Mouse (Mus musculus) brain, adult 2 months (tissue): ENCODE data around the gene Srgap3.

Experiments
- DNase-seq: peaks from one replicate; pipeline ENCODE4 v3.0.0; 2011; ENCODE audit warnings: low read depth, low spot score

The Srgap3 gene

GRCm38 (mm10) chr6:112862465-112862864 lies 84.6 kb downstream of the Srgap3 start:
- peak; percentile 56 for DNase-seq

- peak; percentile 68 for DNase-seq
Measured at GRCm38 (mm10) chr6:112861351-112862297, 85.4 kb downstream of the Srgap3 start.

- DNase-seq = peak; percentile 64
Measured at GRCm38 (mm10) chr6:112860290-112860689, 86.8 kb downstream of the Srgap3 start.

GRCm38 (mm10) chr6:112857057-112857456 lies 90.0 kb downstream of the Srgap3 start:
- DNase-seq = no peak

GRCm38 (mm10) chr6:112855183-112855582 lies 91.9 kb downstream of the Srgap3 start:
- no peak for DNase-seq

- DNase-seq = no peak
Measured at GRCm38 (mm10) chr6:112852261-112853235, 94.5 kb downstream of the Srgap3 start.

- peak; percentile 79 for DNase-seq
Measured at GRCm38 (mm10) chr6:112850745-112851144, 96.3 kb downstream of the Srgap3 start.

- peak; percentile 91 for DNase-seq
Measured at GRCm38 (mm10) chr6:112848629-112849180, 98.4 kb downstream of the Srgap3 start.

- no peak for DNase-seq
Measured at GRCm38 (mm10) chr6:112846863-112847262, 100.2 kb downstream of the Srgap3 start.

- peak; percentile 68 for DNase-seq
Measured at GRCm38 (mm10) chr6:112842426-112842825, 104.6 kb downstream of the Srgap3 start.

GRCm38 (mm10) chr6:112840400-112840799 lies 106.7 kb downstream of the Srgap3 start:
- no peak for DNase-seq

GRCm38 (mm10) chr6:112839391-112839790 lies 107.7 kb downstream of the Srgap3 start:
- peak; percentile 75 for DNase-seq

- peak; percentile 83 for DNase-seq
Measured at GRCm38 (mm10) chr6:112838879-112839278, 108.2 kb downstream of the Srgap3 start.

- DNase-seq = peak; percentile 57
Measured at GRCm38 (mm10) chr6:112836712-112837111, 110.4 kb downstream of the Srgap3 start.

- no peak for DNase-seq
Measured at GRCm38 (mm10) chr6:112835413-112835812, 111.7 kb downstream of the Srgap3 start.

GRCm38 (mm10) chr6:112834430-112834829 lies 112.6 kb downstream of the Srgap3 start:
- DNase-seq = peak; percentile 73

GRCm38 (mm10) chr6:112833763-112834162 lies 113.3 kb downstream of the Srgap3 start:
- no peak for DNase-seq

GRCm38 (mm10) chr6:112829196-112829595 lies 117.9 kb downstream of the Srgap3 start:
- DNase-seq = no peak

GRCm38 (mm10) chr6:112828420-112828819 lies 118.6 kb downstream of the Srgap3 start:
- DNase-seq = no peak

- DNase-seq = no peak
Measured at GRCm38 (mm10) chr6:112825657-112826056, 121.4 kb downstream of the Srgap3 start.

- peak; percentile 99 for DNase-seq
Measured at GRCm38 (mm10) chr6:112823096-112823495, 124.0 kb downstream of the Srgap3 start.
